Mouse (Mus musculus) kidney, adult 2 months (tissue): ENCODE measurements around the gene Atf7ip2. TPM values are rescaled to one million over a fixed set of nuclear protein-coding genes. Genes with fewer than 3 reads are reported as not detected.

Experiments
- DNase-seq: peaks from one replicate; pipeline ENCODE4 v3.0.0; 2021
- H3K27ac ChIP-seq: fragments of 200-500 bp; 2 replicates; pipeline ENCODE4 v1.5.1; 2012; ENCODE audit warnings: low read depth, low read length, control low read depth, inconsistent platforms; ENCODE audit not compliant: insufficient read depth
- H3K27me3 ChIP-seq: fragments of 200-500 bp; replicated peaks from 2 replicates; pipeline ENCODE4 v1.6.1; 2012; ENCODE audit warnings: mild to moderate bottlenecking, moderate library complexity, low read length, inconsistent platforms; ENCODE audit not compliant: control insufficient read depth, insufficient read depth
- H3K36me3 ChIP-seq: fragments of 200-500 bp; 2 replicates; pipeline ENCODE4 v1.6.1; 2012; ENCODE audit warnings: mild to moderate bottlenecking, moderate library complexity, low read length, inconsistent platforms; ENCODE audit not compliant: control insufficient read depth, insufficient read depth
- H3K4me1 ChIP-seq: fragments of 200-500 bp; 2 replicates; pipeline ENCODE4 v1.6.1; 2011; ENCODE audit warnings: low read length; ENCODE audit not compliant: control insufficient read depth, insufficient read depth
- H3K4me3 ChIP-seq: fragments of 200-500 bp; 2 replicates; pipeline ENCODE4 v1.5.1; 2011; ENCODE audit warnings: mild to moderate bottlenecking, low read depth, low read length, control low read depth; ENCODE audit not compliant: insufficient read depth
- CTCF ChIP-seq: fragments of 200-500 bp; conservative IDR thresholded peaks from 2 replicates; pipeline ENCODE4 v1.5.1; 2011; ENCODE audit warnings: low read depth, mild to moderate bottlenecking, control low read depth, low read length, moderate library complexity, mixed read lengths; ENCODE audit not compliant: insufficient read depth, insufficient read length
- POLR2A ChIP-seq: fragments of 200-500 bp; IDR thresholded peaks from one replicate; pipeline ENCODE4 v1.6.1; 2011; ENCODE audit warnings: low read depth, low read length, control low read depth
- WGBS: fragments of 180-500 bp; shearing (Covaris S2); methylation state at CpG from one replicate; pipeline ENCODE4 v1.1.7; 2018; 5-methylcytosine and 5-hydroxymethylcytosine counted together
- polyA plus RNA-seq: library from polyadenylated mRNA; depleted of rRNA; stranded (reverse); fragments of >200 nt; gene quantifications from 2 replicates; pipeline ENCODE4 v1.2.3, GENCODE M21; 2012; rRNA removed

The Atf7ip2 gene
- polyA plus RNA-seq: 0.24 and 0.25 TPM in 2 replicates

DNA sequence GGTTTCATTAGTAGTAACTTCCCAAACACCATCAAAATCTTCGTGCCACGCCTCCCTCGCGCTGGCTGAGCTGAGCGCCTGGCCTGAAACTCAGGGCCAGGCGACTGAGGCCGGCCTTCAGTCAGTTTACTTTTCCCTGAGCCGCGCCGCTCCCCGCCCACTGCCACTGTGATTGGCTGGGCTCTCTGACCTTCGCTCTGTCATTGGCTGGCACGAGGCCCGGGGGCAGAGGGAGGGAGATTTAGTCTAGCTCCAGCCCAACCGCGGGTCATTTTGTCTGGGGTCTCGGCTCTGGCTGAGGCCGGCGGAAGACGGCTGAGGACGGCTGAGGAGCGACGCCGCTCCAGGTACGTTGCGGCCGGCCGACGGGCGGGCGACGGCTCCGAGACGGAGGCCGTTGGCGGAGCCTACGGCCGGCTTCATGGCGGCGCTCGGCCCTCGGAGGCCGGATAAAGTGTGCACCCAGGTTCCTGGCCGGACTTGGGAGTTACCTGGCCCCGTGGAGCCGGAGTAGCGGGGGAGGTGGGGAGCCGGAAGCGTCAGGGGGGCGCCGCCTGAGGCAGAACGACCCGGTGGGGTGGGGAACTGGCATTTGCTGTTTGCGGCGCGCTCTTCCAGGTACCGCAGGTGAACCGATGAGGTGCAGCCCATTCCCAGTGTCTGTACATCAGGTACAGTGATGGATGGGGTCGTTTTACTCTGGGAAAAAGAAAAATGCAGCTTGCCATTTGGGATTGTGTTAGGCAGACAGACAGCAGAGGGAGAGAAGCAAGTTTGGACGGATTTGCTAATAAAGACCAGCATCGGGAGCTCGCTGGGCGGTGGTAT, at the start of gene Atf7ip2:
TSS of gene Atf7ip2 (plus strand) at position 34 of the 828 bp plus-strand sequence.
- Histone ChIP-seq H3K36me3 (no peaks in the 10 kb centered on the region), H3K4me1 (no peaks in the 10 kb centered on the region), H3K27me3 (no peaks in the 10 kb centered on the region; the same call in 1 of the 2 replicates), H3K4me3 (peak within 1 kb of the TSS; percentile 49), H3K27ac (no peak within 1 kb of the TSS)
- DNase-seq: peak; percentile 93
- under 1% methylated on average over 63 of the region's 63 CpGs for WGBS
- TF ChIP-seq CTCF: no peak
- TF ChIP-seq POLR2A: no peak

DNA sequence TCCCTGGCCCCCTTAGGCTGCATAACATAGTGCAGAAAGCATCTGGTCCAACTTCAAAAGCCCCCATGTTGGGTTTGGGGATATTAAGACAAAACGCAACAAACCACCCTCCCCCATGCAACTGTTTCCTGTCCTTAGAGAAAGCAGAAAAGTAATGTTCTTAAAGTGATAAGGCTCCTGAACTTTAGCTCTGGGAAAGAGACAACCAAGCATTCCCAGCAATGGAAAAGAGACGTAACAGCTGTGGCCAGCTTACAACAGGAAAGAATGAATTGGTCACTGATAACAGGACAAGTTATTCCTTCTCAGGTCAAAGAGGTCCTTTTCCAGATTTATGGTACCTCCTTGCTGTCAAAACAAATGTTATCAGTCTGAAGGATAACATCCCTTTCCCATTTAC, 49.3 kb upstream of the Atf7ip2 start:
- TF ChIP-seq CTCF (no peak), POLR2A (no peak)
- Histone ChIP-seq H3K27ac (peak overlapping the region; percentile 45), H3K36me3 (no peaks in the 10 kb centered on the region), H3K27me3 (no peaks in the 10 kb centered on the region), H3K4me1 (no peaks in the 10 kb centered on the region), H3K4me3 (no peak overlapping the region)
- 57% methylated on average over 2 of the region's 2 CpGs for WGBS
- peak; percentile 60 for DNase-seq

DNA sequence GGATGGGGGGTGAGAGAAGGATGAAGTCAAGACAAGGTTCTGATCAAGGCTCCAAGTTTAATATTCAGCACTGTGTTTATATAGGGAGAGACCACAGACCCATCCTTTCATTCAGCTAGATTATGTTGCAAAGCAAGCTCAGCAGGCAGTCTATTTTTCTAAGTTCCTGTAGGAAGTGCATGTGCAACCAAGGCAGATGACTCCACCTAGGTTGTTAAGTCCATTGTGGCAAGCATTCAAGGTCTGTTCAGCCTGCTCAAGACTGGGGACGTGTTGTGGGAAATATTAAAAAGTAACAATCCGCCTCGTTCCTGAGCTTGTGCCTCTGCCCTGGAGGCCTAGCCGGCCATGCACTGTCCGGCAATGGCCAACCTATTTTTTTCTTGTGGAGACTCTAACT, 45.1 kb upstream of the Atf7ip2 start:
- 95% methylated on average over 5 of the region's 5 CpGs for WGBS
- Histone ChIP-seq H3K4me1 (no peaks in the 10 kb centered on the region), H3K4me3 (no peak overlapping the region), H3K36me3 (no peaks in the 10 kb centered on the region), H3K27ac (no peak overlapping the region), H3K27me3 (no peaks in the 10 kb centered on the region)
- DNase-seq: no peak
- no peak for TF ChIP-seq POLR2A
- TF ChIP-seq CTCF: no peak

DNA sequence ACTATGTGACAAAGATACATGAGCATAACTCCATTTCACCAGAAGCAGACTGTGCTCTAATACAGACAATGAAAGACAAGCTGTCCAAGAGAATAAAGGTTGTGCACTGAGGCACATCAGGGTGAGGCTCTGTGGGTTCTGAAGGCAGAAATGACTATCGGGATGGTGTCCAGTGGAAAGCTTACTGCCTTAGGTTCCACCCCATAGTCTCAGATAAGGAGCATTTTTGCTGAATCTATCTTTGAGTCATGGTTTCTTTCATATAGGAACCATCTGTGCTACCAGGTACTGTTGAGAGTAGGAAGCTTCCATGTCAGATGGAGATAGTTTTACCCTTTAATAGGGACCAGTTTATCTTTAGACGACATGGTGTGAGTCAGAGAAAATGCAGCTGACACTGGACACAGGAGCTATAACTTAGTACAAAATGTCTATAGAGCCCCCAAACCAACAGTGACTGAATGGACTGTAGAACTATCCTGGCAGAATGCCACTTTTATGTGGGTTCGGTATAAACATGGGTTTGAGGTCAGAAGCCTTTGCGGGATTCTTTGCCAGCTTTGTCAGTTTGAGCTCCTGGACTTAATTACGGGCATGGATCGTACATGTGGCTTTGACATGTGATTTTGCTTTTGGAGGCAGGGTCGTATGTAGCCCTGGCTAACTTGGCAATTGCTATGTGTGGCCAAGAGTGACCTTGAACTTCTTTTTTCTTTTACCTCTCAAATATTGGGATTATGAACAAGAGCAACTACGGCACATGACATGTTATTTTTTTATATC, 23.2 kb upstream of the Atf7ip2 start:
- Histone ChIP-seq H3K27me3 (no peaks in the 10 kb centered on the region), H3K4me1 (no peaks in the 10 kb centered on the region), H3K36me3 (no peaks in the 10 kb centered on the region), H3K4me3 (no peak overlapping the region), H3K27ac (no peak overlapping the region)
- 92% methylated on average over 8 of the region's 8 CpGs for WGBS
- TF ChIP-seq POLR2A (no peak), CTCF (no peak)
- DNase-seq: no peak

DNA sequence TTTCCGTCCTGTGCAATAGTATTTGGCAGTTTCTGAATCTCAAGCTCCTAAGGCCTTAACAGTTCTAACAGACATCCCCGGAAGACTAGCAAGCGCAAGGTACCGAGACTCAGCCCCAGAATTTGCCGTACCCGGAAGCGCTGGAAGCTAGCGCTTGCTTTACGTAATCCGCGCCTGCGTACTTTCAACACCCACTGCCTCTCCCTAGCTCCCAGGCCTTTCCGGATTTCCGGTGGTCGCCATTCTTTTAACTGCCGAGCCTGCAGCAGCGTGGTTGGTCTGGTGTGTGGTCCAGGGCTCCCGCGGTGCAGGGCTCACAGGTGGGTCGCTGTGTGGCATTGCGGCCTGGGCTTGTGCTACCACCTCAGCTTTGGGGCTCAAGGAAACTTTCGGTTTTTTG, 22.5 kb upstream of the Atf7ip2 start, which contains the start of gene Rpl39l:
TSS of gene Rpl39l (plus strand) at position 222 of the 400 bp plus-strand sequence.
- H3K27me3 ChIP-seq: no peaks in the 10 kb centered on the region
- 90% methylated on average over 22 of the region's 22 CpGs for WGBS
- no peak for DNase-seq
- no peak within 1 kb of the TSS for H3K4me3 ChIP-seq
- TF ChIP-seq CTCF: no peak
- no peak for TF ChIP-seq POLR2A
- H3K27ac ChIP-seq: no peak within 1 kb of the TSS
- no peaks in the 10 kb centered on the region for H3K36me3 ChIP-seq
- no peaks in the 10 kb centered on the region for H3K4me1 ChIP-seq

DNA sequence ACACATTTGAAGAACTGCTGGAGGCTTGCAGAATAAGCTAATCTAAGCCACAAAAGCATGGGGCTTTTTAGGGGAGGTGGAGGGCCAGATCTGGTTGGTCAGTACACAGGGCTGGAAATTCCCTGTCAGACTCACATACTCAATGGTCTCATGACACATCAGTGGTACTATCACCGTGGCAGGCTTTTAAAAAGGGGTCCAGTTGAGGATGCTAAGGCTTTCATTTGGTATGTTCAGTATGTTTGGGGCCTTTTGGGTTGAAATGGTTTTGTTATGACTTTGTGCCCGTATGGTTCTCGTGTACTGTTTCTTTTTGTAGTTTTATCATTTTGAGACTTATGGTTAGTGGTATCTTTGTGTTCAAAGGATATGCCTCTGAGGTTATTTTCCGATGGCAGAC, 21.2 kb upstream of the Atf7ip2 start:
- H3K27ac ChIP-seq: no peak overlapping the region
- H3K36me3 ChIP-seq: no peaks in the 10 kb centered on the region
- no peak overlapping the region for H3K4me3 ChIP-seq
- WGBS: 90% methylated on average over 4 of the region's 4 CpGs
- no peaks in the 10 kb centered on the region for H3K4me1 ChIP-seq
- TF ChIP-seq CTCF: no peak
- no peak for TF ChIP-seq POLR2A
- DNase-seq: no peak
- H3K27me3 ChIP-seq: no peaks in the 10 kb centered on the region
